Mouse (Mus musculus): ENCODE results near the gene Rpl12. TPM values are rescaled to one million over a fixed set of nuclear protein-coding genes. Genes with fewer than 3 reads are reported as not detected.

Rpl12 gene
- total RNA-seq, 2 experiments from 2014 or later = 105 to 143 TPM

Other genes starting within 250 kb of the Rpl12 start
- gene Cdk9, start 248.5 kb upstream of the Rpl12 start, total RNA-seq (2021) = 10 to 100 TPM; 21.3 to 23.9 TPM
- gene Sh2d3c, start 240.5 kb upstream of the Rpl12 start, total RNA-seq (2021) = 10 to 100 TPM; 10.2 to 16.1 TPM
- not detected for gene 6330409D20Rik, start 220.5 kb upstream of the Rpl12 start, total RNA-seq (2021)
- 1 to 10 TPM; 7.5 to 8.2 TPM for gene Tor2a, start 204.3 kb upstream of the Rpl12 start, total RNA-seq (2021)
- gene Ttc16, start 185.9 kb upstream of the Rpl12 start, total RNA-seq (2021) = not detected
- gene Ptrh1, start 185.8 kb upstream of the Rpl12 start, total RNA-seq (2021) = 1 to 10 TPM; 2.4 to 3.0 TPM
- gene Cfap157, start 177.1 kb upstream of the Rpl12 start, total RNA-seq (2021) = under 1 TPM in 1 of 2 experiments, not detected in 1; 0.35 TPM
- 10 to 100 TPM in 1 of 2 experiments, 1 to 10 TPM in 1; 7.2 to 10.6 TPM for gene Stxbp1, start 114.3 kb upstream of the Rpl12 start, total RNA-seq (2021)
- gene Fam129b, start 85.4 kb upstream of the Rpl12 start, total RNA-seq (2021) = 10 to 100 TPM; 12.1 to 15.8 TPM
- gene Lrsam1, start 55 bp downstream of the Rpl12 start, total RNA-seq (2021) = 10 to 100 TPM; 12.0 to 12.2 TPM
- 10 to 100 TPM in 1 of 2 experiments, 1 to 10 TPM in 1; 8.5 to 10.5 TPM for gene Slc2a8, start 20.5 kb downstream of the Rpl12 start, total RNA-seq (2021)
- gene Garnl3, start 170.1 kb downstream of the Rpl12 start, total RNA-seq (2021) = 1 to 10 TPM; 2.0 to 2.3 TPM

Data from gastrocnemius, postnatal 14 days (tissue).